Mouse (Mus musculus) CD8-positive naive resting alpha-beta T cell, adult 2 months (primary cell): ENCODE results near the gene Slc3a1.
A peak's percentile ranks its signal among the peaks of the same experiment; 100 is the strongest.

ENCODE experiments used
- DNase-seq, 2 experiments: peaks; one replicate each; pipeline ENCODE4 v3.0.0; 2022; ENCODE audit warnings: low read depth in 2 of 2, low spot score in 2 of 2

Slc3a1 gene

GRCm38 (mm10) chr17:85028093-85028739, at the start of gene Slc3a1:
Gene Slc3a1, plus strand, starts transcription at chr17:85028376.
- DNase-seq, result no peak

DNA sequence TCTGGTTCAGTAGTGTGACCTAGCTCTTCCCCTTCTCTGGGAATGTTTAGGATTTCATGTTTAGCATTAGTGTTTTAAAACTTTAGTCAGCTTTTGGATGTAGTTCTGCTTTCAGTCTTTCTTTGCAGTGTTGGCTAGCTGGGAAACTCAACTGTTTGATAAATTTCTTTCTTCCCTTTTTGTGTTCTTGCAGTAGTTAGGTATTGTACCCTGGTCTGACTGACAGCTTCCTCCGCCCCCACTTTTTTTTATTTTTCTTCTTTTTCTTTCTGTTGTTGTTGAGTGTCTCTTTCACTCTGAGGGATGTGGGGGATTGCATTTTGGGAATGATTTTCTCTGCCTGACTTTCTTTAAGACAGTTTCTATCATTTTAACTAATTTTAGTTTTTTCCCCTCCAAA, 46.5 kb upstream of the Slc3a1 start:
- DNase-seq, result no peak

GRCm38 (mm10) chr17:84982735-84983134, 45.4 kb upstream of the Slc3a1 start:
- no peak for DNase-seq

DNA sequence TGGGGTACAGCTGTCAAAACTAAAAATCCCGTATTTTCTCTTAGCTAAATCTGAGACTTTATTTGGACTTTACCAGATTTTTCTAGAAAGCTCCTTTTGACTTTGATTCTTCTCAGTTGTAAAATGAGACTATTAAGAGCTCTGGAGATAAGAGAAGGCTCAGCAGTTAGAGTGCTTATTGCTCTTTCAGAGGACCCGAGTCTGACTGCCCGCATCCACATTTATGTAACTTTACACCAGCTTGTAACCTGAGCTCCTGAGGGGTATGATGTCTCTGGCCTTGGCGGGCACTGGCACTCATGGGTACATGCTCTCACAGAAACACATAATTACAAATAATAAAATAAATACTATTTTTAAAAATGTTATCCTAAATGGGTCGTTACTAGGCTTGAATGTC, 41.8 kb upstream of the Slc3a1 start:
- DNase-seq, result no peak

DNA sequence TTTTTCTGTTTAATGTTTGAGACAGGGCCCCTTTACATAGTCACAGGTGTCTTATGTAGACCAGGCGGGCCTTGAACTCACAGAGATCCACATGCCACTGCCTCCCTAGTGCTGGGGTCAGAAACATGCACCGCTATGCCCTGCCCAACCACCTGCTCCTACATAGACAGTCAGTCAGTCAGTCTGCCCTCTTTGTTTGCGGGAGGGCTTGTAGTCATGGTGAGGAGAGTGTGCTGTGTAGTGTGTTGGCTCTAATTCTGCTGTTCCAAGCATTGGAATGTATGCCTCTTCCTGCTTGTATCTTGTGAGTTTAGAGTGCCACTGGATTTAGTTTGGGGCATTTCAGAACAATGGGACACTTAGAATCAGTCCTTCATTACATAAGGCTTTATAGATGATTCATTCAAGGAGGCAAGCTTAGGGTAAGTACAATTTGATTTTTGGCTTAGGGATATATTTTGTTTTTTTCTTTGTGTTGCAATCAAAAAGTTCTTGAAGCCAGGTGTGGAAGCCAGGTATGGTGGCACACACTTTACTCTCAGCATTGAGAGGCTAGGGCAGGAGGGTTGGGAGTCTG, 40.3 kb upstream of the Slc3a1 start:
- DNase-seq, result no peak

DNA sequence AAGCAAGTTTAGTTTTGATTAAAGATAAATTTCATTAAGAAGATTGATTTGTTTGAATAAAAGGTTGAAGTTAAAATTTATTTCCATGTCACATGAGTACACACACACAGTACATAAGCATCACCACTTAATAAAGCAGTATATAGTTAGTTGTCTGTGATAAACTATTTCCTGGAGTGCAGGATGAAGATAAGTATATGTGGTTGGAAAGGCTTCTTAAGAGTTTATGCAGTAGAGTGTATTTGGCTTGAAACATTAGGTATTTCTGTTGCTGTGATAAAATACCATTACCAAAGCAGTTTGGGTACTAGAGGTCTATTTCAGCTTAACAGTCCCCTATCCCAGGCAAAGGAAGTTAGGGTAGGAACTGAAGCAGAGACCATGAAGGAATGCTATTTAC, 39.7 kb upstream of the Slc3a1 start:
- DNase-seq, result no peak

- no peak for DNase-seq
Observed at GRCm38 (mm10) chr17:84995844-84996243, 32.3 kb upstream of the Slc3a1 start.

DNA sequence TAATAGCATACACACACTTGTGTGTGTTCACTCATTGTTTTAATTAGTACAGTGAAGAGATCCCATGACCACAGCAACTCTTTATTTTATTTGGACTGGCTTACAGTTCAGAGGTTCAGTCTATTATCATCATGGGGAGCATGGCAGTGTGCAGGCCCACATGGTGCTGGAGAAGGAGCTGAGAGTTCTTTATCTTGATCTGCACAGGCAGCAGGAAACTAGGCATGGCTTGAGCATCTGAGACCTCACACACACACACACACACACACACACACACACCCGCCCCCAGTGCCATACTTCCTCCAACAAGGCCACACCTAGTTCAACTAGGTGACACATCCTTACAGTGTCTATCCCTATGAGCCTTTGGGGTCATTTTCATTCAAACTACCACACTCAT, 30.5 kb upstream of the Slc3a1 start:
- peak in 1 of 2 experiments; percentile 9 for DNase-seq

DNA sequence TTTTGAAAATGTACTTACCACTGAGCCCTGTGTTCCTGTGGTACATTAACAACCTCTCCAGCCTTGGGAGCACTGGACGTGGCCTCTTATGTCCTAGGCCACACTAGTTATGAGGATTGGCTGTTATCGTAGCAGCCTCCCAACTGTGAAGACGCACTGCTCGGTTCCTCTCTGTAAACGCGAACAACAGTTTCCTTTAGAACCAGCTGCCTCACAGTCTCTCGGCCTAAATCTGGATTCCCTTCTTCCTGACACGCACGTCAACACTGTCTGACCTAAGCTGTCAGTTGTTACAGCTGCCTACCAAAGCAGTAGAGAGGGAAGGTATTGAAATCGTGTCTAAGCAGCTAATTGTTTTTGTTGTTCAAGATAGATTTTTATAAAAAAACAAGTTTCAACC, 28.5 kb upstream of the Slc3a1 start:
- no peak for DNase-seq

- DNase-seq, result no peak
Observed at GRCm38 (mm10) chr17:85013485-85013884, 14.7 kb upstream of the Slc3a1 start.

DNA sequence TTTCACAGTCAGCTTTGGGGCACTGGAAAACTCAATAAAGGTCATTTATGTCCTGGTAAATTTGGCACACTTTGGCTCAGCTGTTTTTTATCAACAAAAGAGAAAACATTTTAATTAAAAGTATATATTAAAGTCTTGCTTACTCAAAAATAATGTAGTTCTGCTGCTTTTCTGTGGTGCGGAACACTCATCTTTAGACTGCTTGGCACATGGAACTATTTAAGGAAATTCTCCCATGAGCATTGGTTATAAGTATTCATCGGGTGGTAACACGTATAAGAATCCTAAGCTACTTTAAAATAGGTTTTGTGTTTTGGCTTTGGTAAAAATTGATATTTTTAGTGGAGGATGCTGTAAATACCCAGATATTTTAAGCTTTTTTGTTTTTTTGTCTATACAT, 13.5 kb upstream of the Slc3a1 start:
- no peak for DNase-seq

GRCm38 (mm10) chr17:85018344-85018743, 9.8 kb upstream of the Slc3a1 start:
- no peak for DNase-seq

DNA sequence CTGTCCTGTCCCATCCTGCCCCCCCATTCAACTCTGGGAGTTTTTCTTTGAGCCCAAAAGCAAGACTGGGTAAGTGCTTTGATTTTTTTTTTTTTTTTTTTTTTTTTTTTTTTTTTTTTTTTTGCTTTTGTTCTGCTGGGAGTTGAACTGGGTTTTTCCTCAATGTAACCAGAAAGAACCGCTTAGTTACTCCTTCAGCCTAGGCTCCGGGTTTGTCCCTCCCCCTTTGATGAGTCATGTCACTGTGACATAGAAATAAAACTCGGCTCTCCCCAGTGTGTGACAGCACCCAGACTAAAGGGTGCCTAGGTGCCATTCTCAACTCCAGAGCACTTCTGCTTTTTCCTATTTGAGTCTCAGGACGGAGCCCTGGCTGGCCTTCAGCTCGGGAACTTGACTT, 9.4 kb upstream of the Slc3a1 start:
- DNase-seq, result no peak

- DNase-seq, result no peak
Observed at GRCm38 (mm10) chr17:85020343-85020742, 7.8 kb upstream of the Slc3a1 start.

DNA sequence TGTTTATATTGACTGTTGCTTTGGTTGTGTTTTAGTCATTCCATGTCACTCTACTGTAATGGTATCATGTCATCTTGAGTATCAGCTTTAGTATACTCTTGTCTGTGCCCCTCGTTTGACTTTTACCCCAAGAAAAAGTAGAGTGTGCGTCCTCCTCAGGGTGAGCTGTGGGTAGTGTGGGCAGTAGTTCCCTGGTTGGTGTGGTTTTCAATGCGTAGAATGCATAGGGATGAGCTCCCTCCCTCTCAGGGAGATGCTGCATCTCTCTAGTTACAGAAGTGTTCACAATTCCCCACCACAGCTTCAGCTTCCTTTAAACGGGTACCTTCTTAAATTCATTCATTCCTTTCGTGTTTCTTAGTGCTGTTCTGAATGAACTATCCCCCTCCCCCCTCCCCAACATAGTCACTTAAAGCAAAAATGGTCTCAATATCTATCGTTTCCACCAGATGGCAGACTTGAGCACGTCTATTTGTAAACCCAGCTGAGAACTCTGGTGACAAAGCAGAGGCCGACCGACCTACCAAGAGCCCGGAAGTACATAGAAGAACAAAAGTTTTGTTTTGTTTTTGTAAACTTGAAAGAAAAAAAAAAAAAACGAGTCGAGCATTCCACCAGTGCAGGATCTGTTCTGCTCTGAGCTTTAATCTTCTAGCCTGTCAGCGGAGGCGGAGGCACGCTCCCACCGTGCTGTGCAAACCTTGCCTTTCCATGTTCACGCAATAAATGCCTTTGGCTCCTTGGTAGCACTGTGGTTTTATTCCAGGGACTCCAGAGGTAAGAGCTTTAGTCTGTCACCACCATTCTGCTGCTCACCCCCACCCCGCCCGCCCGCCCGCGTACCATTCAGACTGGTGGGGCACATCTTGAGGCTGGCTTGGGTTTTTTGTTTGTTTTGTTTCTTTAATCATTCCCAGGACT, 4.7 kb upstream of the Slc3a1 start:
- DNase-seq, result peak; percentile 66 to 77

DNA sequence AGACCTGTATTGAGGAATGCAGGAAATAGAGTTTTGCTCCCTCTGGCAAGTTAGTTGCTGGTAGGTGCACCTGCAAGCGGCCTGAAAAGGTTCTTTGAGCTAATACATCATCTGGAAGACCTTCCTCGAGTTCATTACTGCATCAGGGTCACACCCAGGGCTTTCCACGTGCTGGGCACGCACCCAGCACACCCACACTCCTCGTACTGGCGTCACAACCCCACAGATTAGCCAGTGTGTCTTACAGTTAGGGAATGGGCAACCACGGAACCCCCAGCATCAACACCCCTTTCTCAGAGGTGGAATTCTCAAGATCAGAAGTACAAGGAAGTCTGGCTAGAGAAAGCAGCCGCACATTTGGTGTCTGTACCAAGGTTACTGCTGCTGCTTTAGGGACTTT, 3.9 kb upstream of the Slc3a1 start:
- DNase-seq, result no peak

GRCm38 (mm10) chr17:85025151-85025550, 3.0 kb upstream of the Slc3a1 start:
- DNase-seq, result no peak

DNA sequence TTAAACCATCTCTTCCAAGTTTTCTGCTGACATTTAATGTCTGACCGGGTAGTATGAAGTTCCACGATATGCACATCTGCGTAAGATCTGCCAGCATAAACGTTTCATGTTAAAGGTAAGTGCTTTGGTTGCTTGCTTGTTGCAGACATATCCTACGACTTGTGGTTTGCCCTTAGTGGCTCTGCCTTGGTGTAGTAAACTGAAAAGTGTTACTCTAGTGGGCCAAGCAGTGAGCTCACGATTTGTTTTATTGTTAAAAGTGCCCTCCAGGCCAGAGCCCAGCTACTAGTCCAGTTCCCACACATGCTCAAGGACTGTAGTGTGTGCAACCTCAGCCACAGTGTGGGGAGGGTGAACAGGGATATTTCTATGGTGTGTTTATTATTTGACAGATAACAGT, 1.7 kb upstream of the Slc3a1 start:
- DNase-seq, result no peak

GRCm38 (mm10) chr17:85027247-85027646, 929 bp upstream of the Slc3a1 start:
- DNase-seq, result no peak

DNA sequence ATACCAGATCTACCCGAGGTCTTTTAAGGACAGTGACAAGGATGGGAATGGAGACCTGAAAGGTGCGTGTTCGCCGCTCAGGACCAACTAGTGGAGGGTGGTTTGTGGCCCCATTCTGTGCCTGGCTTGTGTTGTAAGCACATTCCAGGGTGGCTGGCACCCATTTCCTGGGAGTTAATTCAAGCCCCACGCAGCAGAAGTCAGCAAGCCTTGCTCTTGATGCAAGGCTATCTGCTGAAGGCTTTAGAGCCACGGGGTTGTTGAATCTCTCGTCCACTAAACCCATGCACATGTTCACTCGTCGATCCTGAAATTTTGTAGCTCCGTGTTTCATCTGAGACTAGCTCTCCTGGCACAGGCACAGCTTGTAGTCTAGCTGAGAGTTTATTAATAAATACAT, 621 bp downstream of the Slc3a1 start:
- DNase-seq, result no peak

- DNase-seq, result no peak
Observed at GRCm38 (mm10) chr17:85030651-85031050, 2.5 kb downstream of the Slc3a1 start.

- DNase-seq, result no peak
Observed at GRCm38 (mm10) chr17:85033087-85033486, 4.9 kb downstream of the Slc3a1 start.
